Mouse (Mus musculus) MEL (cell line): Measurements from ENCODE around the gene Cst13.

Experiments
- GATA1 ChIP-seq: IDR thresholded peaks from 2 replicates; pipeline ENCODE4 v1.6.1; 2011; ENCODE audit warnings: low read depth, low read length, improper control_type of control experiment
- MEF2A ChIP-seq: IDR thresholded peaks from 2 replicates; pipeline ENCODE4 v1.6.1; 2014; ENCODE audit warnings: low read depth, mild to moderate bottlenecking, inconsistent platforms, low read length, improper control_type of control experiment; ENCODE audit not compliant: poor library complexity, insufficient replicate concordance, severe bottlenecking; ENCODE audit errors: extremely low read depth
- UBTF ChIP-seq: IDR thresholded peaks from 2 replicates; pipeline ENCODE4 v1.6.1; 2012; ENCODE audit warnings: low read depth, mild to moderate bottlenecking, inconsistent platforms, low read length, improper control_type of control experiment, moderate library complexity, borderline replicate concordance; ENCODE audit not compliant: insufficient read depth

- TF ChIP-seq MEF2A (no peak), UBTF (no peak), GATA1 (no peak)
These were observed 57.3 kb downstream of the Cst13 start for GRCm38 (mm10) chr2:148877016-148877770.
